Mouse (Mus musculus) bone marrow, adult 2 months (tissue): ENCODE results near the gene Itga3.

Experiments used
- CTCF ChIP-seq: fragments of 200-500 bp; IDR thresholded peaks from 2 replicates; pipeline ENCODE4 v1.5.1; 2011; ENCODE audit warnings: low read length, control low read depth; ENCODE audit not compliant: control insufficient read depth, insufficient read depth
- POLR2A ChIP-seq: fragments of 200-500 bp; IDR thresholded peaks from 2 replicates; pipeline ENCODE4 v1.6.1; 2011; ENCODE audit warnings: low read depth, mild to moderate bottlenecking, control low read depth, low read length, borderline replicate concordance; ENCODE audit not compliant: control insufficient read depth

GRCm38 (mm10) chr11:95026849-95027248, 49.8 kb downstream of the Itga3 start:
- TF ChIP-seq CTCF (no peak), POLR2A (no peak)
